In the genomic region with DNA sequence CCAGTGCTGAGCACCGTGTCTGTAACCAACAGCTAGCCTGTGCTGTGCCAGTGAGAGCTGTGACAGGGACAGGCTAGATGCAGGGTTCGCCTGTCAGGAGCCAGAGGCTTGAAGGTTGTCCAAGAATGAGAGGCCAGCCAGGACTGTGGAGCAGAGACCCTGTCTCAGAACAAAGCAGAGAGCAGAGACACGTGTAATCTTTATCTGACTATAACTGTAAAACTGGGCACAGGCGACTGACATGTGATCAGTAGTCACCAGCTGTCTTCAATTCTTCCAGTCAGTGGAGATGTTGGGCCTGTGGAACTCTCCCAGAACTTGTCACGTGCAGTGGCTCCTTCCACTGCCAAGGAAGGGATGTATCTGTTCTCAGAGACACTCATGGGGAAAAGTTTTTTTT, we compare ENCODE assay signal across 8 mouse cellular contexts. TPM values are rescaled to one million over a fixed set of nuclear protein-coding genes. Genes with fewer than 3 reads are reported as not detected.
DNase-seq lines count a peak whose midpoint lies in the region; ATAC-seq and TF ChIP-seq lines count a peak whose summit lies in the region.

No protein-coding gene starts in this region.

- H3K9me3 ChIP-seq in midbrain, embryonic 16.5 days (replicated peaks; ENCODE audit: control insufficient read depth, low read length, poor library complexity, severe bottlenecking): peaks cover 3% of the 10 kb centered on the region; the same call in 1 of the 2 replicates
- no peaks in the 10 kb centered on the region for H3K9me3 ChIP-seq in midbrain, embryonic 14.5 days (ENCODE audit: control insufficient read depth, low read length)
- H3K9me3 ChIP-seq in stomach, postnatal 0 days (ENCODE audit: control insufficient read depth, low read length): no peaks in the 10 kb centered on the region

- ATAC-seq in frontal cortex, adult (ENCODE audit: low TSS enrichment): peak; percentile 45
- no peak for ATAC-seq in midbrain, embryonic 16.5 days
- no peak for ATAC-seq in midbrain, embryonic 14.5 days (ENCODE audit: low FRiP score, low TSS enrichment)
- ATAC-seq in stomach, postnatal 0 days (ENCODE audit: low FRiP score, low TSS enrichment): 0 out of 2 replicates have a peak, but pooled peaks have one; percentile 28

- H3K27ac ChIP-seq in midbrain, embryonic 16.5 days (ENCODE audit: low read length): 0 out of 2 replicates have a peak overlapping the region, but pooled peaks have one; percentile 3
- H3K27ac ChIP-seq in midbrain, embryonic 14.5 days (replicated peaks; ENCODE audit: low read depth, low read length): no peak overlapping the region
- H3K27ac ChIP-seq in stomach, postnatal 0 days (replicated peaks): no peak overlapping the region

- TF ChIP-seq CTCF in stomach, postnatal 0 days (IDR thresholded peaks at IDR 0.05; ENCODE audit: low read depth): no peak

- peaks cover 48% of the 10 kb centered on the region for H3K36me3 ChIP-seq in midbrain, embryonic 16.5 days (ENCODE audit: control insufficient read depth, insufficient read depth, low read length)
- H3K36me3 ChIP-seq in midbrain, embryonic 14.5 days (ENCODE audit: control insufficient read depth, insufficient read depth, low read length): peaks cover 90% of the 10 kb centered on the region
- H3K36me3 ChIP-seq in stomach, postnatal 0 days (ENCODE audit: control insufficient read depth, insufficient read depth, low read length): peaks cover 32% of the 10 kb centered on the region

- WGBS in midbrain, embryonic 16.5 days: 86% methylated on average over 5 of the region's 5 CpGs
- WGBS in midbrain, embryonic 14.5 days: 92% methylated on average over 5 of the region's 5 CpGs
- 79% methylated on average over 5 of the region's 5 CpGs for WGBS in stomach, postnatal 0 days

- DNase-seq in frontal cortex, postnatal 25 days (ENCODE audit: low spot score in 2 of 2): no peak
- no peak for DNase-seq in midbrain, embryonic 14.5 days
- DNase-seq in layer of hippocampus, postnatal 14 days (ENCODE audit: low spot score in 2 of 2): peak; percentile 44 to 68
- no peak for DNase-seq in stomach, postnatal 0 days (ENCODE audit: low spot score)
- no peak for DNase-seq in ovary, adult 18-20 months (ENCODE audit: low spot score)
- no peak for DNase-seq in neural tube, embryonic 10.5 days (ENCODE audit: extremely low spot score, low spot score)

- no peak overlapping the region for H3K4me3 ChIP-seq in midbrain, embryonic 16.5 days (ENCODE audit: low read depth, low read length)
- no peak overlapping the region for H3K4me3 ChIP-seq in midbrain, embryonic 14.5 days (replicated peaks; ENCODE audit: low read depth, low read length)
- no peak overlapping the region for H3K4me3 ChIP-seq in stomach, postnatal 0 days (ENCODE audit: low read depth, low read length)

- H3K27me3 ChIP-seq in midbrain, embryonic 16.5 days (ENCODE audit: control insufficient read depth, insufficient read depth, low read depth, low read length): no peaks in the 10 kb centered on the region
- no peaks in the 10 kb centered on the region for H3K27me3 ChIP-seq in midbrain, embryonic 14.5 days (ENCODE audit: control insufficient read depth, insufficient read depth, low read length)
- no peaks in the 10 kb centered on the region for H3K27me3 ChIP-seq in stomach, postnatal 0 days (ENCODE audit: control insufficient read depth, insufficient read depth, low read length)

- H3K9ac ChIP-seq in midbrain, embryonic 16.5 days (ENCODE audit: low read depth, low read length): no peak overlapping the region
- H3K9ac ChIP-seq in midbrain, embryonic 14.5 days (replicated peaks; ENCODE audit: low read length): no peak overlapping the region
- no peak overlapping the region for H3K9ac ChIP-seq in stomach, postnatal 0 days (ENCODE audit: low read length)

- no peaks in the 10 kb centered on the region for H3K4me1 ChIP-seq in midbrain, embryonic 16.5 days (ENCODE audit: control insufficient read depth, insufficient read depth, low read length)
- H3K4me1 ChIP-seq in midbrain, embryonic 14.5 days (ENCODE audit: control insufficient read depth, insufficient read depth, low read length): no peaks in the 10 kb centered on the region
- no peaks in the 10 kb centered on the region for H3K4me1 ChIP-seq in stomach, postnatal 0 days (replicated peaks; ENCODE audit: control insufficient read depth, insufficient read depth)

- no peak for TF ChIP-seq EP300 in stomach, postnatal 0 days (optimal IDR thresholded peaks at IDR 0.05)

- H3K4me2 ChIP-seq in midbrain, embryonic 16.5 days (ENCODE audit: low read length): no peak overlapping the region
- H3K4me2 ChIP-seq in midbrain, embryonic 14.5 days (ENCODE audit: low read length): no peak overlapping the region
- H3K4me2 ChIP-seq in stomach, postnatal 0 days (replicated peaks; ENCODE audit: low read depth): no peak overlapping the region

RNA-seq across cellular contexts. Expression of gene Arpc3, which starts 11.1 kb away (rescaled TPM):
- polyA plus RNA-seq in midbrain, embryonic 16.5 days (2015; fragmentation: Nextera tagmentation; extraction: Ambion mirVana): 168 and 172 TPM in 2 replicates
- 62.1 and 196 TPM in 2 replicates for polyA plus RNA-seq in midbrain, embryonic 14.5 days (2014; fragmentation: Nextera tagmentation; extraction: Ambion mirVana)
- total RNA-seq in layer of hippocampus, postnatal 14 days (2021): 100 to 1,000 TPM; 300 to 318 TPM
- 147 TPM in 2 replicates for polyA plus RNA-seq in stomach, postnatal 0 days (2015; fragmentation: Nextera tagmentation; extraction: Ambion mirVana)

RNA-seq across cellular contexts. Expression of gene Anapc7, which starts 18.7 kb away (rescaled TPM):
- polyA plus RNA-seq in midbrain, embryonic 16.5 days (2015; fragmentation: Nextera tagmentation; extraction: Ambion mirVana): 44.3 and 45.9 TPM in 2 replicates
- polyA plus RNA-seq in midbrain, embryonic 14.5 days (2014; fragmentation: Nextera tagmentation; extraction: Ambion mirVana): 27.5 and 39.6 TPM in 2 replicates
- total RNA-seq in layer of hippocampus, postnatal 14 days (2021): 10 to 100 TPM; 32.7 to 33.2 TPM
- 20.7 and 21.7 TPM in 2 replicates for polyA plus RNA-seq in stomach, postnatal 0 days (2015; fragmentation: Nextera tagmentation; extraction: Ambion mirVana)

RNA-seq across cellular contexts. Expression of gene Fam216a, which starts 30.6 kb away (rescaled TPM):
- polyA plus RNA-seq in midbrain, embryonic 16.5 days (2015; fragmentation: Nextera tagmentation; extraction: Ambion mirVana): 135 and 139 TPM in 2 replicates
- polyA plus RNA-seq in midbrain, embryonic 14.5 days (2014; fragmentation: Nextera tagmentation; extraction: Ambion mirVana): 155 and 164 TPM in 2 replicates
- total RNA-seq in layer of hippocampus, postnatal 14 days (2021): 10 to 100 TPM; 75.9 to 80.7 TPM
- 23.8 and 26.0 TPM in 2 replicates for polyA plus RNA-seq in stomach, postnatal 0 days (2015; fragmentation: Nextera tagmentation; extraction: Ambion mirVana)

RNA-seq across cellular contexts. Expression of gene Gpn3, which starts 31.1 kb away (rescaled TPM):
- polyA plus RNA-seq in midbrain, embryonic 16.5 days (2015; fragmentation: Nextera tagmentation; extraction: Ambion mirVana): 42.3 and 42.7 TPM in 2 replicates
- 43.1 and 43.9 TPM in 2 replicates for polyA plus RNA-seq in midbrain, embryonic 14.5 days (2014; fragmentation: Nextera tagmentation; extraction: Ambion mirVana)
- 10 to 100 TPM; 26.8 to 27.2 TPM for total RNA-seq in layer of hippocampus, postnatal 14 days (2021)
- 40.5 and 41.5 TPM in 2 replicates for polyA plus RNA-seq in stomach, postnatal 0 days (2015; fragmentation: Nextera tagmentation; extraction: Ambion mirVana)

RNA-seq across cellular contexts. Expression of gene Vps29, which starts 48.6 kb away (rescaled TPM):
- polyA plus RNA-seq in midbrain, embryonic 16.5 days (2015; fragmentation: Nextera tagmentation; extraction: Ambion mirVana): 320 and 347 TPM in 2 replicates
- 324 and 331 TPM in 2 replicates for polyA plus RNA-seq in midbrain, embryonic 14.5 days (2014; fragmentation: Nextera tagmentation; extraction: Ambion mirVana)
- 100 to 1,000 TPM; 219 to 224 TPM for total RNA-seq in layer of hippocampus, postnatal 14 days (2021)
- polyA plus RNA-seq in stomach, postnatal 0 days (2015; fragmentation: Nextera tagmentation; extraction: Ambion mirVana): 187 and 191 TPM in 2 replicates

Comparison
In these comparisons a context has a peak if more than half of its experiments do, and no peak if none do; other contexts are left out.
1. ATAC-seq: peak in frontal cortex, adult (single experiment) and stomach, postnatal 0 days (single experiment); none in midbrain, embryonic 16.5 days (single experiment) and midbrain, embryonic 14.5 days (single experiment).
2. DNase-seq: peak in layer of hippocampus, postnatal 14 days (2 of 2); none in frontal cortex, postnatal 25 days (0 of 2), midbrain, embryonic 14.5 days (single experiment), stomach, postnatal 0 days (single experiment), ovary, adult 18-20 months (single experiment) and neural tube, embryonic 10.5 days (single experiment).